Mouse (Mus musculus) adrenal gland, postnatal 10 days (tissue): ENCODE measurements around the gene Pde4b. TPM values are rescaled to one million over a fixed set of nuclear protein-coding genes. Genes with fewer than 3 reads are reported as not detected.

ENCODE experiments used
- DNase-seq: peaks from one replicate; pipeline ENCODE4 v3.0.0; 2021; ENCODE audit warnings: mixed read lengths
- total RNA-seq, 2 experiments: library from RNA; stranded (reverse); gene quantifications; 2 replicates each; pipeline ENCODE4 v1.2.3; 2021

Gene Pde4b
- total RNA-seq, 2 experiments from 2014 or later, result 16.2 to 23.1 TPM

GRCm38 (mm10) chr4:102177258-102177657, 89.9 kb downstream of the Pde4b start:
- no peak for DNase-seq

DNA sequence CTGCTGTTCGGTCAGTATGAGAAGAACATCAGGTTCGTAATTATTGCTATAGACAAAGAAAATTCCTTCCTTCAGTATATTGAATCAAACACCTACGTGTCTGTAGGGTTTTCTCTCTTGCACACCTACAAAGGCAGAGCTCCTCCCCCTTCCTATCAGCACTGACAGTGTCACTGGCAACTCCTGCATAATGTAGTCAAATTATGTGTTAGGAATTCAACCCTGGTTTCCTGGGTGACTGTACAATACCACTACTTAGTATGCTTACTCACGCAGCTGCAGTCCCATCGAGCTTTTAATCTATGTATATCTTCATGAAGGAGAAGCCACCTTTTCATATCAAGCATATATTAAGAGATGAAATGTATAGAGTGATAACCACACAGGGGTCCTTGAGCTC, 99.5 kb downstream of the Pde4b start:
- DNase-seq, result no peak

- DNase-seq, result no peak
These were observed 110.4 kb downstream of the Pde4b start for GRCm38 (mm10) chr4:102197707-102198106.

GRCm38 (mm10) chr4:102209773-102210172, 122.4 kb downstream of the Pde4b start:
- no peak for DNase-seq

DNA sequence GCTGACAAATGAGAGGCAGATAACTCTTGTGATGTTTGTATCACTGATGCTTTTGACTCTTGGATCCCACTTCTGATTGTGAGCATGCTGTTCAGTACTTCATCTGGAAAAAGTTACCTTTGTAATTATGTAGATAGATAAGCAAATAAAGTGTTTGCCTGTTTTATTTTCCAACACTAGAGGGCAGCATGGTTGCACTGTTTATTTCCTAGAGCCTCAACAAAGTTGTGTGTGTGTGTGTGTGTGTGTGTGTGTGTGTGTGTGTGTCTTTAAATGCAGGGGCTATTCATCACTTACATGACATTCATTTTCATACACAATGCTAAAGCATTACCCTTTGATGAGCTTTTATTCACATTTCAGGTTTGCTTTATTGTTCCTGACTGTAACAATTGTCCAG, 139.4 kb downstream of the Pde4b start:
- DNase-seq, result peak; percentile 27

DNA sequence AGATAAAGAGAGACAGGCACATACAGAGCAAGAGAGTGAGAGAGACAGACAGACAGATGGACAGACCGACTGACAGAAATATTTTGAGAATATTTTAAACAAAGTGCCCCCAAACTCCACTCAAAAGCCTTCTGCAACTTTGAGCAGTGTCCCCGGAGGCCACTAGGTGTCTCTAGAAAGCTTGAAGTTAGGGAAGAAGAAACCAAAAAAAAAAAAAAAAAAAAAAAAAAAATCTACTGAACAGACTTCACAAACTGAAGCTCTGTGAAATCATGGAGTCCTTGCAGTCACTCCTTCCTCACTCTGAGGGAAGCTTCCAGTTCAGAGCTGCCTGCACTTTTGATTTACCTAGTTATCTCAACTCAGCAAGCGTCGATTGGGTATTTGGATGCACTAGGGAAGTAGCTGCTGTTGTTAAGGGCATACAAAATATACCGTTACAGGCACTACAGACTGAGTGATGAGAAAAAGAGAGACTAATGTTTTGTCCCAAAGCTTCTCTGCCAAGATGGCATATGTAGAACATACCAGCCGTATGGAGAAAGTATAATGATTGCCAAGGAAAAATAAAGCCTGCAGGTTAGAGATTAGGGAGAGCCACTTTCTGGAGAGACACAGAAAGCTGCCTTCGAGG, 141.7 kb downstream of the Pde4b start:
- DNase-seq, result peak; percentile 51

GRCm38 (mm10) chr4:102230898-102231297, 143.6 kb downstream of the Pde4b start:
- DNase-seq, result no peak

GRCm38 (mm10) chr4:102233633-102234032, 146.3 kb downstream of the Pde4b start:
- no peak for DNase-seq

DNA sequence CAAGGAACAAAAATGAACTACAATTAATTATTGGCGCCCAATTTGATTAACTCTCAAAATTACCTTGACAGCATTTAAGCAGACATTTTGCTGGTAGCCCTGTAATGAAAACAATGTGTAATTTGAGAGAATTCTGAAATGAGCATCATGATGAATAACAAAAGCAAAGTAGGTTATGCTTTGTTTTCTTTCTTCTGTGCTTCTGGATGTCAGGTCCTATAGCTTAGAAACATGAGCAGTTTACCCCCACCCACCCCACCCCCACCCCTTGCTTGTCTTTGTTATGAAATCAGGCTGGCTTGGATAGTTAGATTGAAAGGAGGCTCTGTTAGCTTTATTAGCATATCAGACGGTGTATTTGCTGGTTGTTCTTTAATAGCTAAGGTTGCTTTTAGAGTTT, 147.8 kb downstream of the Pde4b start:
- DNase-seq, result no peak

- no peak for DNase-seq
These were observed 151.8 kb downstream of the Pde4b start for GRCm38 (mm10) chr4:102239102-102239501.

- DNase-seq, result no peak
These were observed 152.5 kb downstream of the Pde4b start for GRCm38 (mm10) chr4:102239657-102240390.

DNA sequence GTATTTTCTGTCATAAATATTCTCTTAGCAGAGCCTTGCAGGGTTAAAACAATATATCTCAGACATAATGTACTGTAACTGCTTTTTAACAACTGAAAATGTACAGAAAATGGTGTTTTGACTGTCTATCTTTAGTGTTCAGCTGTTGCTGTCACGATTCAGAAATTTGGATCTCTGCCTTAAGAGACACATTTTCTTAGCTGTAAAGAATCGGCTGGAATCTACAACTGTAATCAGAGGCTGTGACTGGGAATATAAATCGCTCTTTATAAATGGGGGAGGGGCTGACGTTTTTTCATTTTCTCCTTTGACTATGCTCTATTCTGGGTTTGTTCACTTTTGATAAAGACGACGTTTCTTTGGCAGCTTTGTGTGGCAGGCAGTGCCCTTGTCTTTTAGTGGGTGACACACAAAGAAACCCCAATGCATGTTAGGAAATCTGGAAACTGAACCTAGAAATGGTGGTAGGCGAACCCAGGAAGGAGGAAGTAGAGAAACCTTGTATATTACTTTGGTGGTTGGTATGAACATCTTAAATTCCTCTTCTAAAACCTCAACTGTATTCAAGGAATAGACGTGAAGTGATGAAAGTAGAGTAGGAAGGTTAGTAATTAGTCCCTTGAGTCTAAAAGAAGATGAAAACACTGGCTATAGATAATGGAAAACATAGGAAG, 153.5 kb downstream of the Pde4b start:
- no peak for DNase-seq

DNA sequence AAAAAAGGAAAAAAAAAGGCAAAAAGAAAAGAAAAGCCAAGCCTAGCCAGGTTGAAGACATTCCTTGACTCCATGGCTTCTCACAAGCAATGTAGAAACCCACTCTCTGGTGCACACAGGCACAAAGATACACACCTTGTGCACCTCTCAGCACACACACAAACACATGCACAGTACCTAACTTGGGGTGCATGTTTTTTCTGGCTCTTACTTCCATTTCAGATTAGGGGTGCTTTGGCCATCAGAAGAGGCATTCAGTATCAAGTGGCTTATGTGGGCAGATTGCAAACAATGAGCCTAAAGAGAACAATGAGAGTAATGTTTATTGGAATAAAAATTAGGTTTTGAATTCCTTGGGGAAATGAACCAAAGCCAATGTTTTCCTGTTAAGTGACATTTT, 166.7 kb downstream of the Pde4b start:
- DNase-seq, result no peak

GRCm38 (mm10) chr4:102254466-102255294, 167.3 kb downstream of the Pde4b start:
- DNase-seq, result no peak

DNA sequence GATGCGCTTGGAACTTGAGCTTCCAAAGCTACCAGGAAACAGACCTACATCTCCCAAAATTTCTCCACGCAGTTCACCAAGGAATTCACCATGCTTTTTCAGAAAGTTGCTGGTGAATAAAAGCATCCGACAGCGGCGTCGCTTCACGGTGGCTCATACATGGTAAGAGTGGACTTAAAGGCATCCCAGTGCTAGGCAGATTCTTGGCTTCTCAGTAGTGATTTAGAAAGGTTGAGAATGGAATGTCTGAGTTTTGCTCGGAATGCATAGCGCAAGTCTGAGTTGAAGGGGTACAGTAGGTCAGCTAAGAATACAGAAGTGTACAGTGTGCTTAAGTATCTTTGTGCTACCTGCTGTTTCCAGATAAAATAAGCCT, 167.9 kb downstream of the Pde4b start:
- DNase-seq, result no peak

- no peak for DNase-seq
These were observed 169.0 kb downstream of the Pde4b start for GRCm38 (mm10) chr4:102256170-102256960.

- no peak for DNase-seq
These were observed 172.9 kb downstream of the Pde4b start for GRCm38 (mm10) chr4:102260216-102260615.

DNA sequence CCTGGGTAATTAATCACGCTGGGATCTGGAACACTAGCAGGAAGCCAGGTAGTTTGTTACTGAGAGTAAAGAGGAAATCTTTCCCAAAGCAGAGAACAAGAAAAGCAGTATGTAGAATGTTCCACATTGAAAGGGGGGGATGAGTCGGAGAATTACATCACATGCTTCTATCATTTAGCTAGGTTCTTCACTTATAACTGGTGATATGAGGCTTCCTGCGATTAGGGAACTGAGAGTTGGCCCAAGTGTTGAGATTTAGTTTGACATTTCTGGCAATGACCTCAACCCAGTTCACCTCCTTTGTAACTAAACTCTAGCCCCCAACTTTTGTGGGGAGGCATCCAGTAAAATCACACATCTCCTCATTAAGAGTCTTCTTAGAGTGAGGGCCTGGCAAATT, 185.0 kb downstream of the Pde4b start:
- no peak for DNase-seq

GRCm38 (mm10) chr4:102272749-102273148, 185.4 kb downstream of the Pde4b start:
- no peak for DNase-seq

DNA sequence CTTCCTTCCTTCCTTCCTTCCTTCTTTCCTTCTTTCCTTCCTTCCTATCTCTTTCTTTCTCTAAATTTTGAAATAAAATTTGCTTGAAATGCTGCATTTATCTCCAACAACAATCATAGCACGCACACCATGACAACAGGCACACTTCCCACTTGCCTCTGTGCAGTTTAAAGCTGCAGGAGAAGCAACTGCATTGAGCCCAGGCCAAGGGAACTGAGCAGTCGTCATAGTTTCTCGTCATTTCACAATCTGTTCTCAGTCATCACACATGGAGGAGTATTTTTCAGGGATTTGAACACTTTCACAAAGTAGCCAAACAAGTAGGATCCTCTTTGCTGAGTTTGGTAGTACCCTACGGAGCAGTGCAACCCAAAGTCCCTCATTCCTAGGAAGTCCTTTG, 188.4 kb downstream of the Pde4b start:
- no peak for DNase-seq

GRCm38 (mm10) chr4:102278958-102279357, 191.6 kb downstream of the Pde4b start:
- no peak for DNase-seq

DNA sequence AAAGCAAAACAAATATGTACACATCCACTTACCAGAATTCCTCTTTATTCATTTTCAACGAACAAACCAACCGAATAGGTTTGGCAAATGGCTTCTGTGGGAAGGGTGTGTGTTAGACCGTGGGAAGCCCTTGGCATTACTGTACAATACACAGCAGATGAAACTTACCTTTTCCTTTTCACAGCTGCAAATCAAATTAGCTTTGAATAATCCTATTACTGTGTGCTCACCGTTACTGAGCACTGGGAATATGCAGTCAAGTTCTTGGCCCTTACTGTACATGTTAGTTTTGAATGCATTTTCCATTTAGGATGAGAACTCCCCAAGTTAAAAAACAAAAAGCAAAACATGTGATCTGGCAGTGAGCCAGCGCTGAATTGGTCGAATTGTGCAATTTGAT, 199.8 kb downstream of the Pde4b start:
- peak; percentile 6 for DNase-seq
